Mouse (Mus musculus): Measurements from ENCODE around the gene Fgf12. TPM values are rescaled to one million over a fixed set of nuclear protein-coding genes. Genes with fewer than 3 reads are reported as not detected.

The Fgf12 gene
- total RNA-seq, 2 experiments from 2014 or later: 0.48 TPM; not detected in 1

DNA sequence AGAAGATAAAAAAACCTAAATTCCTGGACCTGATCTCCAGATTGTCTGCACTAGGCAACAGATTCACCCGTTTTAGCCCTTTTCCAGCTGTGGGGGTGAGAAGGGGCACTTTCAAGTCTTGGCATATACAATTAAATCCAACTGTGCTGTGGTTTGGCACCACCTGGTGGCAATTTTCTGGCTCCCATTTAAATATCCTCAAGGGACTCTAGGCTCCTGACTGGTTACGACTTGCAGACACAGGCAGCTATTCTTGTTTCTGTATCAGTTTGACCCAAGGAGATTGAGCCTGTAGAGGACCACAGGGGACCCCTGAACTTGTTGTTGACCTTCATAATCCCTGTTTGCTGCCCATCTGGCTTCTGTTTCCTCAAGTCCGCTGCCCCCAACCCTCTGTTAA lies 141.9 kb downstream of the Fgf12 start:
- no peak for DNase-seq

DNA sequence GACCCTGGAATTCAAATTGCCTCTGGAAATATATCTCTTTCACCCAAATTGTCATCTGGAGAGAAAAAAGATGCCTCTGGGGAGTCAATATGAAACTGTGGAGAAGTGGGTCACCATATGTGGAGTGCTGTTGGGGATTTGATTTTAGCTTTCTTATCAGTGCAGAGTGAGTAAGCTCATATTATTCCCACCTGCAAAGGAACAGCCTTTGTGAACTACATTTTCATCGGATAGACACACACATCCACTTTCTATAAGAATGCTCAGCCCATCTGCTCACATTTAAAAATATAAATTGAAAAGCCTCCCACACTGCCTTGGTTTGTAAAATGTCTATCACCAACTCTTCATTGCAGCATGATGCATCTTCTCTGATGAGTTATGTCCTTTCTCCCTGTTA lies 149.7 kb downstream of the Fgf12 start:
- DNase-seq: no peak

DNA sequence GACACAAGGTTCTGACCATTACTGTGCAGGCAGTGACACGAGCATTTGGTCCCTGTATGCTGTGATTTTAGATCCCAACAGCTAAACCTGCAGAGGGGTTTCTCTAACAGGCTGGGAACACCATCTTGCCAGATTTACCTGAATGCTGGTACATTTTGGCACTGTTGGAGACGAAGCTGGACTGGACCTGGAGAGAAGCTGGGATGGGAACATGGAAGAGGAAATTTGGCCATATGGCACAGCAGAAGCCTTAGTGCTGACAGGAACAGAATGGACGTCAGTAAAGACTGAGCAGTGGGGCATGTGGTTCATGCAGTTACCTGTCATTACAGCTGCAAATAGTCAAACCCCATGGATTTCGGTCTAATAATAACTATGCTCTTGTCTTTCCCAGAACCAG lies 151.1 kb downstream of the Fgf12 start:
- DNase-seq: no peak

DNA sequence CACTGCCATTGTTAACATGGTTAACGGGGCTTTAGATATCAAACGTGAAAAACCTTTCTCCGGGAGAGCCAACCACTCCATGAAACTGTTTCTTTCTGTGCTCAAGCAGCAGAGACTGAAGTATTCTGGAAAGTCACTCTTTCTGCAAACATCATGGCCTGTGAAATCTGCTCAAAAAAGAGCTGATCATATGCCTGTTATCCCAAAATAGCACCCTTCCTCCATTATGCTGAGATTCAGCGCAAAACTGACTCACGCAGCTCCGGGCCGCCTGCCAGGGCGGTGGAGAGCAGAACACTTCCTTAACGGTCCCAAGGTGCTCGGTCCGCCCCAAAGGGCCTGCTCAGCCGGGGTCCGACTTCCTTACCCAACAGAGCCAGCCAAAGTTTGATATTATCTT lies 156.8 kb downstream of the Fgf12 start:
- DNase-seq: no peak

DNA sequence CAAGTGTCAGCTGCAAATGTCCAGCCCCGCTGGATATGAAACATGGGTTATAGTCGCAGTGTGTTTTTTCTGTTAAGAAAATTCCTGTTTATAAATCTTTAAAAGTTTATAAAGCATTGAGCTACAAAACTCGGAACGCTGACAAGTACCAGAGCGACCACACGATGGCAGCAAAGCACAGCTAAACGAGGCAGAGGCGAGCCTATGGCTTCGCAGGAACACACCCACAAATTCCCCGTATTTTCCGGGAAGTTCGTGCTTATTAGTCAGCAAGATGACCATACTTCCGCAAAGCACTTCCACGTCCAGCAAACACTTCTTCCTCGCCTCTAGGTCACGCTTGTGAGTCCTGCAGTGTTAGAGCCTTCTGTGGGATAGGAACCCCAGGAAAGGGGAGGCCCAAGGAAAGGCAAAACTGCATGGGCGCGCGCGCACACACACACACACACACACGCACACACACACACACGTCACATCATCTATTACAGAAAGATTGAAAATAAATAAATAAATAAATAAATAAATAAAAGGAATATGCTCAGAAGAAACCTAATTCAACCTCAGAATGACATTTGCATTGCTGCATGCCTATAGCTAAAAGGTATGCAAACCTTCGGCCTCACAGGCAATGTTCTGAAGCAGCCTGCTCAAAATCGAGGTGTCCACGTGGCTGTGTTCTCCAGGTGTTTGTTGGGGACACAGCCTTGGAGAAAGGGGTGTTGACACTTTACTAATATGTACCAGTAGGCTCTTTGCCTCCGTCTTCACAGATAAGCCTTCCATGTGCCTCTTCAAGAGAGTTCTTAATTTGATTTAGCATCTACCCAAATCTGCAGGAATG lies 159.6 kb downstream of the Fgf12 start:
- DNase-seq: peak; percentile 19

DNA sequence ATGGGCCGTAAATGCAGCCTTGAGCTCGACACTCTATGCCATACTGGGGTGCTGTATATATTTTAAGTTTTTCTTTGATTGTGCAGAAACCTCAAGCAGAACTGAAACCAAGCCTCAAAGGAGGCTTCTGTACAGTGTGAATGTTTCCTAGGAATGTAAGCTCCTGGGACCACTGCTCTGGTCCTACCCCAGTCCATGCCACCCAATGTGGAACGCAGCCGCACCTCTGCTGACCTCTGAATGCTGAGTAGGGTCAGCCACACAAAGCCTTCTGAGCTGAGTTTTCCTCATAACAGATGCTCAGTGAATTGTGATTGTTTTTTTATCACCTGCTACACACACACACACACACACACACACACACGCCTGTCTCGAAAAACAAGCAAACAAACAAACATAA lies 160.4 kb downstream of the Fgf12 start:
- no peak for DNase-seq

DNA sequence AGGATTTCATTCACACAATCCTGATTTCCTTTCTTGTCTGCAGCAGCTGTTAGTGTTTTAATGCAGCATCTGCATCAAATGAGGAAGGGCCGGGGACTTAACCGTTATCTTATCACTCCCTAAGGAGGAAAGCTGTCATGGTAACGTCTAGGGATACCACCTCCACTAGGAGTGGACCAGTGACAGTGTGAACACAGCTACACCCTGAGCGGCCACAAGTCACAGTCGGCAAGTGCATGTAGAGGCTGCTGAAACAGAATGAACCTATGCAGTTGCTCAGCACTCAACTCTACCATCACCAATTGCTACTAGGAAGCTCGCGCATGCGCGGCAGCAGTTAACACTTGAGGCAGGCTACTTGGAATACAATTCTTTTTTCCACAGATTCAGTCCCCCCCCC lies 161.3 kb downstream of the Fgf12 start:
- DNase-seq: no peak

DNA sequence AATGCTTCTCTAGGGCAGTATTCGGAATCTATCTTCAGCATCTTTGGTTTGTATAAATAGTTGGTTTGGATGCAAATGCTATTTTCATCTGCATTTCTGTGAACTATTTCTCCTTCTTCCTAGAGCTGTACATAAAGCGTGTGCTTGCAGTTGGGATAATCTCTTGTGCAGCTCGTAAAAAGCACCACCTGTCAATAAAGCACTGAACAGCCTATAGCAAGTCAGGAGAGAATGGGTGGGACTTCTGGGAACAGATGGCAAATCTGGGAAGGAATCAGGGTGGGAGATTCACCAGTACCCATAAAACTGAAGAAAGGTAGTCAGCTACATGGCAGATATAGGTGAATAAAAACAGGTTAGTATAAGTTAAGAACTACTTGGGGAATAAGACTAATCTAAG lies 180.7 kb downstream of the Fgf12 start:
- DNase-seq: no peak

DNA sequence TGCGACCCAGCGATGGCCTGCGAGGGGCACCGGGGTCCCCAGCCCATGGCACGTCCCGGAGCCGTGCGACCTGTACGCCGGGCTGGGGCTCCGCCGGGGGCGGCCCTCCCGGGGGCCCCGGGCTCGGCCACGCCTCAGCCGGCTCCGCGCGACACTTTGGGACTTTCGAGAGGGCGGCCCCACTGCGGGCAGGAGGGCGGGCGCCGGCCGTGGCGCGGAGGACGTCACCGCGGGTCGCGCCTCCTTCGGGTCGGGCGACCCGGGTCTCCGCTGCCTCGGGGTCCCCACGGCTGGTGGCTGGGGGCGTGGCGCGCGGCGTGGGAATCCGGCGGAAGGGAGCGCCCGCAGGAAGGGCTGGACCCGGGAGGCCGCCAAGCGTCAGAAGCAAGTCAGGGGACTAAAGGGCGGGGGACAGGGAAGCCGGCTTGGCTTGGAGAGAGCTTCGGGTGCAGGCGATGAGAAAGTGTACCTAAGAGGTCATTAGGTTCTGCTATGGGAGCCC lies 188.1 kb downstream of the Fgf12 start:
- DNase-seq: no peak

DNA sequence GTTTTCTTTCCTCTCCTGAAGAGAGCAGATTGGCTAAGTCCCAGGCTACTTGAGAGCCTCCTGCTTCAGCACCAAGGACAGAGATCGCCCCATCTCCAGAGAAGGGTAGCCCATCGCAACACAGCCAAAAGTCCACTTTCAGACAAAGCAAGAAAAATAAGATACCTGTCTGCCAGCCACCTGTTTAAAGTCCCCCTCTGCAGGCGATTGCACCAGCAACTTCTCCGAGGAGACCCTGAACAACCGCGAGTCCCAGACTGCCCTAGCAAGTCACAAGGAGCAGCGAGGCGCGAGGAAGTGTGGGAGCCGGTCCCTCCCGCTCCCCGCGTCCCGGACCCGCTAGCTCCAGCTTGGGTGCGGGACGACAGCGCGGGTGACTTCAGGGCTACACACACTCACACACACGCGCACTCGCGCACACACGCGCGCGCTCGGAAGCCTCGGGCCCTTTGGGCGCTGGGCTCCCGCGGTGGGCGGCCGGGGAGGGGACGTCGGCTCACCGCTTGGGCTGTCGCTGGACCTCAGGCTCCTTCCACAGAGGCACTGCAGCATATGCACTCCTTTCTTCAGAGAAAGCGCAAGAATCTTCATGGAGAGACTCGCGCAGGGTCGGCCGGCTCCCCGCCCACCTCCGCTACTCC lies 188.7 kb downstream of the Fgf12 start:
- DNase-seq: no peak

DNA sequence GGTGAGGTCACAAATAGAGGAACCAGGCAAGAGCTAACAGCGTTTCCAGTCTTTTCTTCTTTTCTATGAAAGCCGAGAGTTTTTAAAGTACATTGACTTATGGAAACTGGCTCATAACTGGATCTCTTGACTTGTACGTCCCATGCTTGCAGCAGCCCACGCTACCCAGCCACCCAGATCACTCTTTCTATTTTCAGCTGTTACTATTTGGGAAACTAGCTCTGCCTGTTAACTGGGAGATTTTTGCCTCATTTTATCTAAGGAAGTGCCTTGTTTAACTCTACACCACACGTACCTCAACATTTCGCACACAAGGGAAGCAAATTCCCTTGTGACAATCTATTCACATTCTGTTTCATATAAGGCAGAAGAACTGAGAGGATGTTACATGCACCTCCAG lies 190.0 kb downstream of the Fgf12 start:
- DNase-seq: no peak

DNA sequence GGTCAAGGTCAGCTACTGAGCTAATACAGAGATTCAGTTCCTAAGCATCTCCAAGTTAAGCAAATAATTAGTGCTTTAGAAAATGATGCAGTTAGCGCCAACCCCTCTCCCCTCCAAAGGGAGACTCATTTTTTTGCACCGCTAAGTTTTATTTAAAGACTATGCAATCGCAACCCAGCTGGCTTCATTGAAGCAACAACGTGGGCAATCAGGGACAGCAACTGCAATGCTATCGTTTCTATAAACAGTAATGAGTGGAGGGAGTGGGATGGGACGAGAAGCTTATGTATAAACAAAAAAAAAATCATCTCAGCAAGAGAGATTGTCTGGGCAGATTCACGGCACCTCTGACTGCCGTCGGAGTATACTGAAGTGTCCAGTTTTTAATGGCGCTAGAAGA lies 197.6 kb downstream of the Fgf12 start:
- no peak for DNase-seq

DNA sequence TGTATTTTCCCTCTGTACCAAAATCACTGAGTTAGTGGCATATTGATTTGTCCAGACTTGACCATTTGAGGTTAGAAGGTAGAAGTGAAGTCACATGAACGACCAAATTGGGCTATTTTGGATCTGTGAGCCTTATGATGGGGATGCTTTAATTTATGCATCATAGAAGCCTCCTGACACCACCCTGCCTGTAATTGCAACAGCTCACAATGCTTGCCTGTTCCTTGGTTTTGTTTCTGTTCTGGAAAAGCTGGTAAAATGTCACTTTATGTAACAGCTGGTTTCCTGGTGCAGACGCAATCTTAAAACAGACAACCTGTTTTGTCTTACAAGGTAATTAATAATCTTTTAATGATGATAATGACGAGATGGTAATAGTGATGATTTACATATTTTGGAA lies 213.4 kb downstream of the Fgf12 start:
- DNase-seq: no peak

DNA sequence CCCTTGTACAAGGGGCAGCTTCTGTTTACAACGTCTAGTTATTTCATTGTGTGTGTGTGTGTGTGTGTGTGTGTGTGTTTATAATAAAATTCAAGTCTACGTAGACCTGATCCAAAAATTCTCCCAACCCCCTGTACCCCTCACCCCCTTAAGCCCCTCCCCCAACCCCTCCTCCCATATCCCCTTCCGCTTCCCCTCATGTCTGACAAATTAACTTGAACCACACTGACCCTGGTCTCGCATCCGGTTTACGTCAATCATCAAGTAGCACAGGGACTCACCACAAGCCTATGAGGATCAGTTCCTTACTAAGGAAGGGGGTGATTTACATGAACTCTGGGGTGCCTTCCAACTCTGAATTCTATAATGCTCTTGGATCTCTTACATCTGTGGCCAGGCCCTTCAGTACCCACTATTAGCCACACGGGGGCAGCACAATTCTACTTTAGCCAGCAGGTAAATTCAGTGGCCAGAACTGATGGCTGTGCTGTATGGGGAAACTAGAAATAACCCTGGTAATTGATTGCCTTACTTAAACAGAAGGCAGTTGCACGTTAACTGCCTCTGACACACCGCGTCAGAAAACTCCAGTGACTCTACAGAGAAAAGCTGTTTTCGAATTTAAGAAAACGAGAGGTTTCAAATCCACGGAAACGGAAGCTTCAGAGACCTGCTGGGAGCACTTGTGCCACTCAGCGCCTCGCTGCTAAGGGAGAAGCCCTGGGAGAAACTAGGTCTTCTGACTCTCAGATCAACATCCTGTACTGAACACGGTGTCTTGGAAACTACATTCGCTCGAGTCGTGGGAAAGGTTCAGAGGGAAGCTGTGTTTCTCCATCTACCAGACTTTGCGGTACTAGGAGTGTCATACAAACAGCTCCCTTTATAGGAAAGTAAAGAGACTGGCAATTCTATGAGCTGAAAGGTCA lies 235.0 kb downstream of the Fgf12 start:
- DNase-seq: no peak

DNA sequence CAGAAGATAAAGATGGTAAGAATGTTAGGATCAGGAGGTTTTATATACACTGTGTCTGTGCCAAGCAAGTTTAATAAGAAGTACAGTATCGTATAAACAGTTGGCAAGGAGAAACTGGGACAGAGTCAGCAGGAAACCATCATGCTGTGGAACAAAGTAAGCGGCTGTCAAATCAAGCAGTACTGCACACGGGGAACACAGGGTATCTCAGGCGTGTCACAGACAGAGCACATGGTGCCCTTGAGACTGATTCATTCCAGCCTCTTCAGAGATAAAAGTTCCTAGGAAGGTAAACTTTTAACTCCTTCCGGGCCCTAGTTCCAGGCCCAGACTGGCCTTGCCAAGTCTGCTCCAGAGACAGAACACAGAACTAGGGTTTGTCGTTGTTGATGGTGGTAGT lies 240.4 kb downstream of the Fgf12 start:
- DNase-seq: no peak

DNA sequence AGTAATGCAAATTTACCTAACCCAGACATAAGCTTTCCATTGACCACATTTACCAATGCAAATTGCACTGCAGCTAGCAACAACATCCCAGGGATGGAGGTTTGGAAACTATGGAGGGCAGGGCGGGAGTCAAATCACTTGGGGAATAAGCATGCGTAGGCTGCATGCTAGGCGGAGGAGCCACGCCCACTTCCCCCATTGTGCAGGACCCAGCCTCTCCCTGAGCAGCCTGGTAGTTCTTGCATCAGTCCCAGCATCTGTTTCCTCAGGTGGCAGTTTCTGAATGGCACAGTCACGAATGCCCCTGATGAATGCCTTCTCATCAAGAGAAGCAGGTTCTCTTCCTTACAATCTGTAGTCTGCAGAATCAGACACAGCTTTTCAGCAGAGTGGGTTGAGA lies 241.5 kb downstream of the Fgf12 start:
- no peak for DNase-seq

DNA sequence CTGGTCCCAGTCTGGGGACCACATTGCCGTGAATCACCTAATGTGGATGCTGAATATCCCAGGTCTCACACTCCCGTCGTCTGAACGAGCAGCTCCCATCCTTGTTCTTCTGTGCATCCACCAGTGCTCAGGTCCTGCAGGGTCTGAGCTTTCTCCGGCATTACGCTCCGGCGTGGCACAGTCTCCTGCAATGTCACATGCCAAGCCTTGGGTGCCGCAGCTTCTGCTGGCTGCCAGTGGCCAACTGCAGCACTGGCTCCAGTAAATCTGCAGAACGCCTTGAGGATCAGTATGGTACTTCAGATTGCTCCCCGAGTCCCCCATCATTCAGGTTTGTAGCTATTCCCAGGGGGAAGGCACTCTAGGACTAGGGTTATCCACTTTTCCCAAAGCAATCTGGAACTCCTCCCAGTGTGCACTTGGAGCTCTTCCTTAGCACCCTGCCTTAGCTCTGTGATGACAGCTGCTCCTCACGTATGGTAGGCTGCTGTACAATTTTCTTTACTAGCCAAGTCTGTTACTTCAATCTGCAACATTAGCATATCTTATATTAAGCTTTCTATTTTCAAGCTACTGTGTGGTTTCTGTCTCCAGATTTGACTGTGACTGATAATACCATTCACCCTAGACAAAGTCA lies 254.8 kb downstream of the Fgf12 start:
- no peak for DNase-seq

DNA sequence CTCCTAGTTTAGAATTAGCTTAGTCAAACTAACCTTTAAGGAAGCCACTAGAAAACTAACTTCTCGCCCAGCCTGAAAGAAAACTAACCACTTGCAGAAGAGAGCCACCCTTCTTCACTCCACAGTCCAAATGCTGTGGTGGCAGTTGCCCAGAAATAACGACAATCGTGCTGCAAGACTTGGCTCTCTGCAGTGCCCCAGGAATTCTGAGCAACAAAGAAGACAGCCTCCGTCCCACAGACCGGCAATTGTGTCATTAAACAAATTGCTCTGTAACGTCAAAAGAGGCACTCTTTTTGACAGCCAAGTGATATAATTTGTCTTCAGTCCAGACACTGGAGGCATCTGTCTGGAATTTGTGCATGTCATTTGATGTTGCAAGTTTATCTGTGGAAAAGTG lies 261.2 kb downstream of the Fgf12 start:
- no peak for DNase-seq

DNA sequence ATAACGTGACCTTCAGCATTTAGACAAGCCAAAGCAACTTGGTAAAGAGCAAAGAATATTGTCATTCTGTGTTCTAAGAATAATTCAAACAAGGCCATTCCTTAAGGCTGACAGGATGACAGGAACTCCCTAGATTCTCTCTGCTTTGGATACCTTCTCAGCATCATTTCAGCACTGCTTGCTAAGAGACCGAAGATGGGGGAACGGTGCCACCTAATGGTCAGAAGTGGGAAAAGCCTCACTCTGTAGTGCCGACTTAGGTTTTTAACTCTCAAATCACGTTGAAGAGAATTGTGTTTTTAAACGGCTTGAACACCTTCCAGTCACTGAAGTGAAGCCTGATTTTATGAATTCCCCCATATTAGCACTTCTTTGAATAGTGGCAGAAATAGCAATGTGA lies 262.4 kb downstream of the Fgf12 start:
- no peak for DNase-seq

DNA sequence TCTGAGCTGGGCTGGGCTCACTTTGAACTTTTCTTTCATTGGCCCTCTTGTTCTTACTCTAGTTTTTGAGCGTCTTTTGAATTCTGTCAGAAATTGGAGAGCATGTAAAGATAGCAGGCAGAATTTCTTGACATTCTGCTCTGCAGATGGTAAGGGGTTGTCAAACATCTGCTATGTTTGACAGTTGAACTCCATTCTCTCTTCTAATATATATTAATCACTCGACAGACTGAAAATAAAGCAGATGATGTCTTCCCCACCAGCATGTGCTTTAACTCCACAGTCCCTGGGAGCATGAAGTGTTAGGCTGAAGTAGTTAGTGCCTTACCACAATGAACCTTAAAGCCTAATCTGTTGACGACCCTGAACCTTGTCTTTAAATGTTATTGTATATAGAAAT lies 267.9 kb downstream of the Fgf12 start:
- no peak for DNase-seq

DNA sequence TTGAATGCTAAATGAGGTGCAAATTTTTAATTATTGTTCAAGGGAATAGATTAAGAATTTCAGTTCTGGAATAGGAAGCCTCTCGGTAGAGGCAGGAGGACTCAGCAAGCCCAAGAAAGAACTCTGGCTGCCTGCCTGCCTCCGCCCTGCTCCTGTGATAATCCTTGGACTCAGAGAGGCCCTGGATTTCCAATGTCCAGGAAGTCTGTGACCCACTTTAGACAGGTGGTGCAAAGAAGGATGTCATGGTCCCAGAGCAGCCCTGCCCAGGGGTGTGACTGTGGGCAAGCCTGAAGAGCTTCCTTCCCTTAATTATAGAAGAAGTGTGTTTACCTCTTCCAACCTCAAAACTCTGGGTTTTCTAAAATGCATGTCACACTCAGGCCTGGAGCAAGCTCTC lies 273.8 kb downstream of the Fgf12 start:
- no peak for DNase-seq

DNA sequence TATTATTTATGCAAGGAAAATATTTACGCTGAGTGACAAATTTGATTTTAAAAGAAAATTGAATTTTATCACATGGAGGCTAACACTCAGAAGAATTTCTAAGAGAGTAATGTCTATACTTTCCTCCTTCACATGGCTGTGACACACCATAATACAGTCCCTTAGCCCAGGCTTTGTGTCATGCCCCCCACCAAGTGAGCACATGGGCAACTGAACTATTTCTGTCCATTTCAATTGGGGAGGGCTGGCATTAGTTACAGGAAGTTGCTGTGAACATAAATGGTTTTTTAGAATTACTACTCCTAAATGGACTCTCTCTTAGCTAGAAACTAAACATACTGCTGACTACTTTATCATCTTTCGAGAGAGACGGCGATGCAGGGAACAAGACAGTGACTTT lies 276.2 kb downstream of the Fgf12 start:
- DNase-seq: no peak

Measured in gastrocnemius, postnatal 25 days (tissue).